Mouse (Mus musculus) CH12.LX (cell line): Measurements from ENCODE around the gene Abcc2. TPM values are rescaled to one million over a fixed set of nuclear protein-coding genes. Genes with fewer than 3 reads are reported as not detected.

Experiments
- DNase-seq: peaks from one replicate; pipeline ENCODE4 v3.0.0-alpha.2; 2013; ENCODE audit errors: extremely low read depth
- H3K27ac ChIP-seq: 2 replicates; pipeline ENCODE4 v1.5.1; 2012; ENCODE audit warnings: low read depth, mild to moderate bottlenecking, control low read depth, moderate library complexity; ENCODE audit not compliant: insufficient read depth
- H3K27me3 ChIP-seq: replicated peaks from 2 replicates; pipeline ENCODE3; 2012; ENCODE audit warnings: inconsistent platforms
- H3K36me3 ChIP-seq, 2 experiments: replicated peaks in 1 of 2; 2 replicates each; pipeline versions ENCODE3 to v1.6.1; 2012; ENCODE audit warnings: inconsistent platforms in 1 of 2, low read length in 1 of 2, mild to moderate bottlenecking in 1 of 2, mixed read lengths in 1 of 2, moderate library complexity in 1 of 2; ENCODE audit not compliant: control insufficient read depth in 1 of 2, insufficient read depth in 1 of 2
- H3K4me1 ChIP-seq, 2 experiments: 2 replicates each; pipeline ENCODE4 v1.6.1; 2012; ENCODE audit warnings: inconsistent platforms in 1 of 2, moderate library complexity in 1 of 2; ENCODE audit not compliant: insufficient read depth in 2 of 2, control insufficient read depth in 1 of 2
- H3K4me2 ChIP-seq: 2 replicates; pipeline ENCODE4 v1.6.1; 2012; ENCODE audit warnings: low read depth, mild to moderate bottlenecking, control low read depth; ENCODE audit not compliant: poor library complexity, insufficient read depth, severe bottlenecking
- H3K4me3 ChIP-seq, 3 experiments: fragments of 150-350 bp in 1 of 3; sonication (generic) in 1 of 3; replicated peaks in 1 of 3; 2 replicates each; pipeline versions ENCODE3 to v1.5.1; 2011 to 2012; ENCODE audit warnings: low read depth in 2 of 3, low read length in 2 of 3, mild to moderate bottlenecking in 2 of 3, moderate library complexity in 2 of 3, control low read depth in 1 of 3, improper control_type of control experiment in 1 of 3, inconsistent platforms in 1 of 3, mixed read lengths in 1 of 3; ENCODE audit not compliant: poor library complexity in 1 of 3
- H3K79me2 ChIP-seq: replicated peaks from 2 replicates; pipeline ENCODE4 v1.6.1; 2012; ENCODE audit warnings: mild to moderate bottlenecking, moderate library complexity; ENCODE audit not compliant: control insufficient read depth, poor library complexity, insufficient read depth, severe bottlenecking; ENCODE audit errors: extremely low read depth
- H3K9ac ChIP-seq: 2 replicates; pipeline ENCODE4 v1.6.1; 2012; ENCODE audit warnings: low read depth, mild to moderate bottlenecking, control low read depth, moderate library complexity; ENCODE audit not compliant: insufficient read depth
- H3K9me3 ChIP-seq: replicated peaks from 2 replicates; pipeline ENCODE3; 2012; ENCODE audit warnings: low read length, inconsistent platforms, mixed read lengths
- CTCF ChIP-seq, 2 experiments: IDR thresholded peaks in 1 of 2; conservative IDR thresholded peaks in 1 of 2; 2 replicates each; pipeline ENCODE4 v1.5.1; 2011 to 2012; ENCODE audit warnings: low read depth in 2 of 2, low read length in 2 of 2, improper control_type of control experiment in 1 of 2, inconsistent platforms in 1 of 2, mild to moderate bottlenecking in 1 of 2, moderate library complexity in 1 of 2
- ELF1 ChIP-seq: IDR thresholded peaks from 2 replicates; pipeline ENCODE4 v1.6.1; 2014; ENCODE audit warnings: low read depth, mild to moderate bottlenecking, inconsistent platforms, low read length, improper control_type of control experiment
- EP300 ChIP-seq: IDR thresholded peaks from 2 replicates; pipeline ENCODE4 v1.6.1; 2011; ENCODE audit warnings: low read length, improper control_type of control experiment
- HCFC1 ChIP-seq: IDR thresholded peaks from 2 replicates; pipeline ENCODE4 v1.6.1; 2012; ENCODE audit warnings: low read depth, mild to moderate bottlenecking, inconsistent platforms, low read length, improper control_type of control experiment
- IRF4 ChIP-seq: IDR thresholded peaks from 2 replicates; pipeline ENCODE4 v1.6.1; 2014; ENCODE audit warnings: low read depth, mild to moderate bottlenecking, inconsistent platforms, low read length, improper control_type of control experiment
- KAT2A ChIP-seq: IDR thresholded peaks from 2 replicates; pipeline ENCODE4 v1.6.1; 2012; ENCODE audit warnings: low read length, improper control_type of control experiment, inconsistent platforms; ENCODE audit not compliant: insufficient replicate concordance
- MAFK ChIP-seq: IDR thresholded peaks from 2 replicates; pipeline ENCODE4 v1.6.1; 2011; ENCODE audit warnings: low read length, improper control_type of control experiment; ENCODE audit not compliant: insufficient replicate concordance
- MAX ChIP-seq: IDR thresholded peaks from 2 replicates; pipeline ENCODE4 v1.6.1; 2011; ENCODE audit warnings: low read length, improper control_type of control experiment
- MAZ ChIP-seq: IDR thresholded peaks from 2 replicates; pipeline ENCODE4 v1.6.1; 2012; ENCODE audit warnings: low read depth, mild to moderate bottlenecking, inconsistent platforms, low read length, improper control_type of control experiment, moderate library complexity
- MEF2A ChIP-seq: IDR thresholded peaks from 2 replicates; pipeline ENCODE4 v1.6.1; 2014; ENCODE audit warnings: low read depth, mild to moderate bottlenecking, inconsistent platforms, low read length, improper control_type of control experiment, borderline replicate concordance
- MXI1 ChIP-seq: IDR thresholded peaks from 2 replicates; pipeline ENCODE4 v1.6.1; 2011; ENCODE audit warnings: mild to moderate bottlenecking, low read depth, low read length, improper control_type of control experiment
- NELFE ChIP-seq: IDR thresholded peaks from 2 replicates; pipeline ENCODE4 v1.6.1; 2011; ENCODE audit warnings: low read depth, low read length, improper control_type of control experiment
- POLR2A ChIP-seq: IDR thresholded peaks from 2 replicates; pipeline ENCODE4 v1.6.1; 2011; ENCODE audit warnings: low read depth, mild to moderate bottlenecking, improper control_type of control experiment, low read length
- POLR2AphosphoS2 ChIP-seq: IDR thresholded peaks from 2 replicates; pipeline ENCODE4 v1.6.1; 2011; ENCODE audit warnings: low read depth, low read length, improper control_type of control experiment
- RAD21 ChIP-seq: IDR thresholded peaks from 2 replicates; pipeline ENCODE4 v1.6.1; 2011; ENCODE audit warnings: low read depth, mild to moderate bottlenecking, low read length, improper control_type of control experiment, moderate library complexity
- RCOR1 ChIP-seq: conservative IDR thresholded peaks from 2 replicates; pipeline ENCODE4 v1.6.1; 2012; ENCODE audit warnings: low read depth, mild to moderate bottlenecking, inconsistent platforms, low read length, improper control_type of control experiment
- TBP ChIP-seq: conservative IDR thresholded peaks from 2 replicates; pipeline ENCODE4 v1.6.1; 2011; ENCODE audit warnings: low read depth, low read length, improper control_type of control experiment
- TCF12 ChIP-seq: IDR thresholded peaks from 2 replicates; pipeline ENCODE4 v1.6.1; 2014; ENCODE audit warnings: low read depth, mild to moderate bottlenecking, inconsistent platforms, low read length, improper control_type of control experiment
- UBTF ChIP-seq: IDR thresholded peaks from 2 replicates; pipeline ENCODE4 v1.6.1; 2012; ENCODE audit warnings: low read depth, mild to moderate bottlenecking, inconsistent platforms, low read length, improper control_type of control experiment, moderate library complexity
- USF1 ChIP-seq: IDR thresholded peaks from 2 replicates; pipeline ENCODE4 v1.6.1; 2014; ENCODE audit warnings: low read depth, mild to moderate bottlenecking, inconsistent platforms, low read length, improper control_type of control experiment
- USF2 ChIP-seq: conservative IDR thresholded peaks from 2 replicates; pipeline ENCODE4 v1.6.1; 2011; ENCODE audit warnings: low read depth, low read length, improper control_type of control experiment
- ZMIZ1 ChIP-seq: IDR thresholded peaks from 2 replicates; pipeline ENCODE4 v1.6.1; 2012; ENCODE audit warnings: low read depth, mild to moderate bottlenecking, inconsistent platforms, low read length, improper control_type of control experiment
- dilution Hi-C: fragments of 300-500 bp; cut with MboI; formaldehyde crosslinking; loops from 2 replicates; pipeline ENCODE4 v1.14.3; 2020; ENCODE audit warnings: low sequenced_read_pairs; ENCODE audit not compliant: extremely low pct_unique_long_range_greater_than_20kb, extremely low pct_ligation_motif_present
- in situ Hi-C: fragments of 300-500 bp; cut with MboI; formaldehyde crosslinking; loops from 3 replicates; pipeline ENCODE4 v1.14.3; 2019; ENCODE audit warnings: low sequenced_read_pairs, low pct_ligation_motif_present, low pct_unique_long_range_greater_than_20kb, mixed read lengths
- polyA plus RNA-seq: library from polyadenylated mRNA; unstranded; fragments of >175 nt; gene quantifications from 2 replicates; pipeline ENCODE4 v1.2.1, GENCODE M21; 2012; ENCODE audit warnings: low read depth; ENCODE audit not compliant: insufficient read length
- total RNA-seq, 2 experiments: library from RNA; depleted of rRNA; stranded (reverse); fragments of 300-350 nt in 1 of 2; fragments of >200 nt in 1 of 2; gene quantifications; 2 replicates each; pipeline ENCODE4 v1.2.3; 2012 to 2014

Gene Abcc2
- total and polyA plus RNA-seq, 3 experiments = 0.08 to 0.39 (median 0.09) TPM

- TF ChIP-seq MAX (peak; percentile 25; the same call in 1 of the 2 replicates), UBTF (no peak), RCOR1 (peak; percentile 88), HCFC1 (no peak), ELF1 (no peak), KAT2A (no peak)
These were observed 19.6 kb upstream of the Abcc2 start (continued) for GRCm38 (mm10) chr19:43762410-43762809.

- Histone ChIP-seq H3K4me3 (no peak overlapping the region), H3K9ac (no peak overlapping the region), H3K4me2 (no peak overlapping the region), H3K79me2 (no peaks in the 10 kb centered on the region), H3K9me3 (no peaks in the 10 kb centered on the region), H3K27ac (no peak overlapping the region), H3K36me3 (peaks cover 0 to 24% of the 10 kb centered on the region in 2 experiments), H3K27me3 (no peaks in the 10 kb centered on the region), H3K4me1 (peaks cover 4 to 32% of the 10 kb centered on the region in 2 experiments; a peak in 3 of 4 replicates)
- in situ Hi-C loops = loop anchor here (25.0 kb wide), 1 partner anchor 254 kb away; the partner anchor contains the start of gene Got1
- TF ChIP-seq TCF12 (no peak), RCOR1 (no peak), CTCF (conservative IDR thresholded peaks at IDR 0.05 in 1 of 2, IDR thresholded peaks at IDR 0.05 in 1 of 2; ENCODE audit: low read depth in 2 of 2, low read length in 2 of 2) (no peak), POLR2AphosphoS2 (no peak), MAX (no peak), POLR2A (no peak), IRF4 (no peak), MAFK (no peak), EP300 (no peak), NELFE (no peak), KAT2A (no peak), USF1 (no peak), ZMIZ1 (no peak), RAD21 (no peak), MEF2A (no peak), TBP (no peak), UBTF (no peak), MXI1 (no peak), MAZ (no peak), USF2 (no peak)
- dilution Hi-C loops = no loop called here
- no peak for DNase-seq
These were observed 15.5 kb upstream of the Abcc2 start for GRCm38 (mm10) chr19:43766451-43766850.
